Mouse (Mus musculus) midbrain, embryonic 10.5 days (tissue): ENCODE measurements around the gene Tnfrsf19. TPM values are rescaled to one million over a fixed set of nuclear protein-coding genes. Genes with fewer than 3 reads are reported as not detected.

Source experiments
- DNase-seq: peaks from one replicate; pipeline ENCODE4 v3.0.0-alpha.2; 2017; ENCODE audit warnings: low spot score
- H3K27ac ChIP-seq: fragments of 300-500 bp; sonication (generic); replicated peaks from 2 replicates; pipeline ENCODE4 v1.5.1; 2016; ENCODE audit warnings: mild to moderate bottlenecking
- H3K27me3 ChIP-seq: fragments of 300-500 bp; sonication (generic); 2 replicates; pipeline ENCODE4 v1.6.1; 2016; ENCODE audit warnings: low read depth, mild to moderate bottlenecking; ENCODE audit not compliant: poor library complexity, severe bottlenecking
- H3K36me3 ChIP-seq: fragments of 300-500 bp; sonication (generic); 2 replicates; pipeline ENCODE4 v1.6.1; 2016; ENCODE audit warnings: mild to moderate bottlenecking, moderate library complexity
- H3K4me1 ChIP-seq: fragments of 300-500 bp; sonication (generic); 2 replicates; pipeline ENCODE4 v1.6.1; 2016
- H3K4me3 ChIP-seq: fragments of 300-500 bp; sonication (generic); 2 replicates; pipeline ENCODE4 v1.5.1; 2016; ENCODE audit warnings: mild to moderate bottlenecking, moderate library complexity
- H3K9me3 ChIP-seq: fragments of 300-500 bp; sonication (generic); replicated peaks from 2 replicates; pipeline ENCODE4 v1.6.1; 2016; ENCODE audit warnings: mild to moderate bottlenecking
- WGBS: fragments of 180-500 bp; shearing (Covaris S2); methylation state at CpG from one replicate; pipeline ENCODE4 v1.1.7; 2016; 5-methylcytosine and 5-hydroxymethylcytosine counted together
- polyA plus RNA-seq: library from polyadenylated mRNA; unstranded; fragments of >200 nt; fragmentation: Nextera tagmentation; extraction: Ambion mirVana; gene quantifications from 2 replicates; pipeline ENCODE4 v1.2.1, GENCODE M21; 2016

Tnfrsf19 gene
- polyA plus RNA-seq = 76.1 and 88.7 TPM in 2 replicates

- under 1% methylated on average over 38 of the region's 38 CpGs for WGBS
- Histone ChIP-seq H3K4me3 (peak within 1 kb of the TSS; percentile 63), H3K27me3 (peaks cover 35% of the 10 kb centered on the region), H3K27ac (peak within 1 kb of the TSS; percentile 93), H3K36me3 (peaks cover 3% of the 10 kb centered on the region; the same call in 1 of the 2 replicates), H3K4me1 (peaks cover 63% of the 10 kb centered on the region), H3K9me3 (no peaks in the 10 kb centered on the region)
- peak; percentile 95 for DNase-seq
Measured at GRCm38 (mm10) chr14:61046091-61046681, at the start of gene Tnfrsf19. TSS of gene Tnfrsf19 (minus strand) at chr14:61046490.

GRCm38 (mm10) chr14:61092073-61092472 is 45.8 kb upstream of the Tnfrsf19 start:
- 93% methylated on average over 3 of the region's 3 CpGs for WGBS
- Histone ChIP-seq H3K4me3 (no peak overlapping the region), H3K36me3 (no peaks in the 10 kb centered on the region), H3K4me1 (no peaks in the 10 kb centered on the region), H3K27me3 (no peaks in the 10 kb centered on the region), H3K9me3 (no peaks in the 10 kb centered on the region), H3K27ac (no peak overlapping the region)
- no peak for DNase-seq

DNA sequence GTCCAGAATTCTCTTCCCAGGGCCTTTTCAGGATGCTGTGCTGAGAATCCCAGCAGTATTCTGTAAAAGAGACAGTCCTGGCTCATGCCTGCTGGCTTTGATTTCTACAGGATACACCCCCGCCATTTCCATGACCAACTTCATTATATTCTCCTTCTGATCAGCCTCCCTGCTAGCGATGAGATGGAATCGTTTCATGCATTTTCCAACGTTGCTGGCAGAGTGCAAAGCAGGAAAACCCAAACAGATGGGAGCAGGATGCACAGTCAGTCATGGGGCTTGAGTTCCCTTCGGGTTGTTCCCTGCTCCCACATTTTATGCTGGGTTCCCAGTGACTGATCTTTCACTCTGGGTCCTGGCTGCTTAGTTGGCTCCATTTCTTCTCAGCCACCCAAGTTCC is 44.7 kb upstream of the Tnfrsf19 start:
- Histone ChIP-seq H3K27ac (no peak overlapping the region), H3K36me3 (no peaks in the 10 kb centered on the region), H3K27me3 (no peaks in the 10 kb centered on the region), H3K4me3 (no peak overlapping the region), H3K4me1 (no peaks in the 10 kb centered on the region), H3K9me3 (no peaks in the 10 kb centered on the region)
- WGBS = 87% methylated on average over 5 of the region's 5 CpGs
- DNase-seq = no peak

- Histone ChIP-seq H3K36me3 (no peaks in the 10 kb centered on the region), H3K4me1 (peaks cover 7% of the 10 kb centered on the region; the same call in 1 of the 2 replicates), H3K4me3 (no peak overlapping the region), H3K27ac (no peak overlapping the region), H3K9me3 (no peaks in the 10 kb centered on the region), H3K27me3 (no peaks in the 10 kb centered on the region)
- DNase-seq = no peak
- 79% methylated on average over 8 of the region's 8 CpGs for WGBS
Measured at GRCm38 (mm10) chr14:61088187-61088586, 41.9 kb upstream of the Tnfrsf19 start.

GRCm38 (mm10) chr14:61085325-61085724 is 39.0 kb upstream of the Tnfrsf19 start:
- H3K9me3 ChIP-seq = no peaks in the 10 kb centered on the region
- peak; percentile 59 for DNase-seq
- no peak overlapping the region for H3K27ac ChIP-seq
- H3K27me3 ChIP-seq = no peaks in the 10 kb centered on the region
- H3K4me3 ChIP-seq = no peak overlapping the region
- H3K36me3 ChIP-seq = no peaks in the 10 kb centered on the region
- WGBS = 64% methylated on average over 3 of the region's 3 CpGs
- peaks cover 7% of the 10 kb centered on the region; the same call in 1 of the 2 replicates for H3K4me1 ChIP-seq

DNA sequence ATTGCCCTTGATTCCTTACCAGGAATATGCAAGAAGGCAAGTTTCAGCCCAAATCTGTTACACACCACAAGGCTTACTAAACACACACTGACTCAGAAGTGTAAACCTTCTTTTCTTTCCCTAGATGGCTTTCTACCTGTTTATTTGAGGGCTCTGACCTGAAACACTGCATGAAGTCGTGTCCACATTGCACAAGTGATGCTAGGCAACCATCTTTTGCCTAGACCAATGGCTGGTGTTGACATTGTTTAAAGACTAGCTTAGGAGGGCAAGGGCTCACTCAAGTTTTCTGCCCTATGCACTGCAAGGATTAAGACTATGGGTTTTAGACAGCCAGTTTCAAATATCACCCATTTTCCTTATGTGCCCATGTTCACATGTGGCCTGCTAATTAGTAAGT is 23.3 kb upstream of the Tnfrsf19 start:
- no peaks in the 10 kb centered on the region for H3K36me3 ChIP-seq
- H3K9me3 ChIP-seq = no peaks in the 10 kb centered on the region
- H3K4me3 ChIP-seq = no peak overlapping the region
- 55% methylated on average over 1 of the region's 1 CpGs for WGBS
- DNase-seq = no peak
- no peak overlapping the region for H3K27ac ChIP-seq
- peaks cover 21% of the 10 kb centered on the region for H3K4me1 ChIP-seq
- H3K27me3 ChIP-seq = no peaks in the 10 kb centered on the region

DNA sequence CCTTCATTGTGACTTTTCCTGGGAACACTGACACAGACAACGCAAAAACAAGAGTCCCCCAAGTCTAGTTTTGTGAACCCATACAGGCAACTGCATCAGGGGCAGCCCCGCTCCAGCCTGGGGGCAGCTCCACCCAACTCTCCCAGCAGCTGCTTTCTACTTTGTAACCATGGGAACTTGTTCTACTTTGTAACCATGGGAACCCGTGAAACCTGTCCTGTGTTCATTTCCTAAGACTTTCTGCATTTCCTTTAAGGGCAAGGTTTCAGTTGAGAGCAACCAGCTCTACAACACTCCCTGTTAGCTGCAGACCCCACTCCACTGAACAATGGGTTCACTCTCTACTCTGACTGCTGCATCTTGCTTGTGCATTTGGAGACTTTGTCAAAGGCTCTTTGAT is 15.4 kb upstream of the Tnfrsf19 start:
- Histone ChIP-seq H3K9me3 (no peaks in the 10 kb centered on the region), H3K4me3 (no peak overlapping the region), H3K36me3 (no peaks in the 10 kb centered on the region), H3K27ac (peak overlapping the region; percentile 59), H3K4me1 (peaks cover 32% of the 10 kb centered on the region), H3K27me3 (peaks cover 36% of the 10 kb centered on the region)
- DNase-seq = peak; percentile 53
- 27% methylated on average over 3 of the region's 3 CpGs for WGBS

DNA sequence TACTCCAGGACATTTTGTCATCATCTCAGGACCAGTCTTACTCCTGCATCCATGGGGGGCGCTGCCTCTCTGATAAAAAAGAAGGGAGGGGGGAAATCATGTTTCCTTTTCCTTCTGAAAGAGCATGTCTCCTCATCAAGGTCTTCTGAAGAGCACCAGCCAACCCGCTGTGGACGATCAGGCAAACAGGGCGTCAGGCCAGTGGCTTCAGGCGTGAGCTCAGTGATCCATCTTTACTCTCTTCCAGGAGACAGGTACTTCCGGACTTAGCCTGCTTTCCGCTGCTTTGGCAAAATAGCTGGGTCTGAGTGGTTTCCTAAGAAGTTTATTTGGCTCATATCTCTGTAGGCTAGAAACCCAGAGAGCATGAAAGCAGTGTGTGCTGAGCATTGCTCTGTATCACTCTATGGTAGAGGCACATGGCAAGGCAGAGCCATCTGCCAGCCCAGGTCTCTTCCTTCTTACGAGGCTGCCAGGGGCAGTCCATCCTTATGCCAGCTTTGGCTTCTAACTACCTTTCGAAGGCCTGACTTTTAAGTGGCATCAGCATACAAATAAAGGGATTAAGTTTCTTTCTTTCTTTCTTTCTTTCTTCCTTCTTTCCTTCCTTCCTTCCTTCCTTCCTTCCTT is 13.1 kb upstream of the Tnfrsf19 start:
- Histone ChIP-seq H3K9me3 (no peaks in the 10 kb centered on the region), H3K4me3 (no peak overlapping the region), H3K27me3 (peaks cover 49% of the 10 kb centered on the region), H3K27ac (no peak overlapping the region), H3K36me3 (no peaks in the 10 kb centered on the region), H3K4me1 (peaks cover 54% of the 10 kb centered on the region)
- DNase-seq = no peak
- WGBS = 94% methylated on average over 9 of the region's 9 CpGs

DNA sequence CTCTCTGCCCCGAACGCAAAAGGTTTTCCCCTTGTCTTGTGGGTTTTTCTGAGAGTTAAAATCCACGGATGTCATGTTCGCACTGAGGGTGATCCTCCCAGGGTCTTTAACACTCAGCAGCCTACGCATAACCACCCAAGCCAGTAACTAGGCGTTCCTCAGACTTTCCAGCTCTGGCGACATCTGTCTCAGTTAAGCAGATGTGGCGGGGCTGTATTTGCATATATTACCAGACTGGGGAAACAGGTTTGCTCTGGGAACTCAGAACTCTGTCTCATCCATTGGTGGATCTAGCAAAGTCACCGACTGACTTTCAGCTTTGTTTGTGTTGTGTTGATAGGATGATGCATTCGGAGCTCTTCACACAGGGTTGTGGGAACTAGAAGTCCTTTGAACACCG is 10.7 kb upstream of the Tnfrsf19 start:
- Histone ChIP-seq H3K4me3 (peak overlapping the region; percentile 50), H3K9me3 (0 out of 2 replicates have a peak, but pooled peaks cover 4% of the 10 kb centered on the region), H3K27me3 (peaks cover 49% of the 10 kb centered on the region), H3K27ac (peak overlapping the region; percentile 75), H3K4me1 (peaks cover 48% of the 10 kb centered on the region), H3K36me3 (no peaks in the 10 kb centered on the region)
- no peak for DNase-seq
- 9% methylated on average over 11 of the region's 11 CpGs for WGBS

DNA sequence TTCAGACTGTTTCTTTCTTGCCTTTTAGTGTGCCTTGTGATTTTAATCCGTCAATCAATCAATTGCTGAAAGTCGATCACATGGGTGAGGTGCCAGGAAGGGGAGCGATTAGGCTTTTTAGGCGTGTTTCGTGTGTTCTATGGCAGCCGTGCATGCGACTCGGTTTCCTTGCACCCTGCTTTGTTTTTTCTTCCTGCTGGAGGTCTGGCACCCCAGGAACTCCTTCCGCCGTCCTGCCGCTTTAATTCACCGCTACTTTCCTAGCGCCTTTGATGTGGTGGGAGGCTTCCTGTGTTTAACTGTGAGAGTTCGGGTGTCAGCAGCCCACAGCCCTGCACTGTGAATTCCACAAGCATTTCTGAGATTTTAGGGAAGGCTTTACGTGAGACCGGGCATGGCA is 10.2 kb upstream of the Tnfrsf19 start:
- H3K4me3 ChIP-seq = peak overlapping the region; percentile 50
- under 1% methylated on average over 16 of the region's 16 CpGs for WGBS
- peaks cover 43% of the 10 kb centered on the region for H3K4me1 ChIP-seq
- H3K27ac ChIP-seq = peak overlapping the region; percentile 75
- 0 out of 2 replicates have a peak, but pooled peaks cover 4% of the 10 kb centered on the region for H3K9me3 ChIP-seq
- H3K36me3 ChIP-seq = no peaks in the 10 kb centered on the region
- DNase-seq = peak; percentile 51
- H3K27me3 ChIP-seq = peaks cover 49% of the 10 kb centered on the region

DNA sequence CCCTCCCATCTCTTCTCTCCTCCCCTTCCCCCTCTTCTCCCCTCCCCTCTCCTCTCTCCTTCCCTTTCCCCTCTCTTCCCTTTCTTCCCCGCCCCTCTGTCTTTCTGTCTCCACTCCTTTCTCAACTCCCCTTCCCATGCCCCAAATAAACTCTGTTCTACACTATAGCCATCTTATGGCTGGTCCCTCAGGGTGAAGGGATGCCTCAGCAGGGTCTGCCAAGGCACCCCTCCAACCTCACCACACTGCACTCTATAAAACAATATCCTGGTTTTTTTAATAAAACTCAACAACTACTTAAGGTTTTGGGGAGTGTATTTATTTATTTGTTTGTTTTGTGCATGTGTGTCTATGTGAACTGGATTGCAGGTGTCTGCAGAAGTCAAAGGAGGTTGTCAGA is 9.6 kb upstream of the Tnfrsf19 start:
- H3K36me3 ChIP-seq = no peaks in the 10 kb centered on the region
- H3K27me3 ChIP-seq = peaks cover 49% of the 10 kb centered on the region
- peaks cover 38% of the 10 kb centered on the region for H3K4me1 ChIP-seq
- DNase-seq = no peak
- 0 out of 2 replicates have a peak, but pooled peaks cover 4% of the 10 kb centered on the region for H3K9me3 ChIP-seq
- 27% methylated on average over 1 of the region's 1 CpGs for WGBS
- H3K27ac ChIP-seq = peak overlapping the region; percentile 75
- peak overlapping the region; percentile 50 for H3K4me3 ChIP-seq

GRCm38 (mm10) chr14:61052163-61052562 is 5.9 kb upstream of the Tnfrsf19 start:
- peaks cover 46% of the 10 kb centered on the region for H3K27me3 ChIP-seq
- WGBS = 93% methylated on average over 3 of the region's 3 CpGs

DNA sequence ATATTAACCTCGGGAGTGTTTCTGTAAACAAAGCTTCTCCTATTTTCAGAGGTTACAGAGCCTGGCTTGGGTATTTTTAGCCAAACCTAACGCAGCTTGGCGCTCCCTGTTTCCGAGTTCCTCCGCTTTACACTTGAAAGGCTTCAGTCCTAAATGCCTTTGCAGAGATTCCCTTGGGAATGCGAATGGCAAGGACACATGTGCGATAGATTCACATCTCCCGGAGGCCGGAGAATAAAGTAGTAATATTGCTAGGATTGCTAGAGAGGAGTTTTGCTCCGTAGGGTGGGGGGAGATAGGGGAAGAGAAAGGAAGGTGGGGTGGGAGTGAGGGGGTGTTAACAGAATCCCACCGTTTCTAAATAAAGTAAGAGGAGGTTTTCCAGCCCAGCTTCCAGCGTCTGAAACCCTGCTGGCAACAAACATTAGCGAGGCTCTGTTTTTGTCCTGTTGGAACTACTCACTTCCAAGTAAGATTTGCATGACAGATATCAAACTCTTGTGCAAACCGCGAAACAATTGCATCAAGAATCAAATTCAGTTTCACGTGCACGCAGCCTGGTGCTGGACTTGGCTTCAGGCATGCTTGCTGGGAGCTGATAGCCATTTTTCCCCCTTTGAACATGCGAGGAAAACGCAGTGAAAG is 722 bp downstream of the Tnfrsf19 start:
- H3K27me3 ChIP-seq = peaks cover 37% of the 10 kb centered on the region
- H3K27ac ChIP-seq = peak overlapping the region; percentile 93
- under 1% methylated on average over 19 of the region's 19 CpGs for WGBS
- H3K9me3 ChIP-seq = no peaks in the 10 kb centered on the region
- no peak for DNase-seq
- H3K36me3 ChIP-seq = peaks cover 5% of the 10 kb centered on the region; the same call in 1 of the 2 replicates
- H3K4me3 ChIP-seq = peak overlapping the region; percentile 63
- H3K4me1 ChIP-seq = peaks cover 63% of the 10 kb centered on the region

More at GRCm38 (mm10) chr14:61052163-61052562, 5.9 kb upstream of the Tnfrsf19 start:
- H3K9me3 ChIP-seq = 0 out of 2 replicates have a peak, but pooled peaks cover 4% of the 10 kb centered on the region
- no peak for DNase-seq
- H3K4me1 ChIP-seq = peaks cover 40% of the 10 kb centered on the region
- no peak overlapping the region for H3K27ac ChIP-seq
- no peak overlapping the region for H3K4me3 ChIP-seq
- no peaks in the 10 kb centered on the region for H3K36me3 ChIP-seq
